ENCODE assay signal across 12 mouse cellular contexts in genomic region chr1:45020516-45020915, GRCm38 (mm10).
A peak's percentile ranks its signal among the peaks of the same experiment; 100 is the strongest.
DNase-seq lines count a peak whose midpoint lies in the region; ATAC-seq and TF ChIP-seq lines count a peak whose summit lies in the region.
"Had no signal": no experiment of that assay in that cellular context is flagged by ENCODE, and none has a peak within 500 bp of the region (broad histone marks: within the 10 kb centered on the region; RNA-seq: fewer than 3 reads in every experiment).

No protein-coding gene starts in this region.

- H3K9ac ChIP-seq in heart, embryonic 15.5 days, result no peak overlapping the region
- no peak overlapping the region for H3K9ac ChIP-seq in embryonic facial prominence, embryonic 15.5 days
- H3K9ac ChIP-seq: liver, embryonic 14.5 days had no signal

- H3K4me2 ChIP-seq in heart, embryonic 15.5 days, result no peak overlapping the region
- no peak overlapping the region for H3K4me2 ChIP-seq in embryonic facial prominence, embryonic 15.5 days (replicated peaks)

- peaks cover 6% of the 10 kb centered on the region for H3K4me1 ChIP-seq in heart, embryonic 15.5 days (replicated peaks)
- peaks cover 5% of the 10 kb centered on the region for H3K4me1 ChIP-seq in brown adipose tissue, adult 24 weeks (ENCODE audit: control insufficient read depth, insufficient read depth, insufficient read length, low read length)
- peaks cover 7% of the 10 kb centered on the region; the same call in 1 of the 2 replicates for H3K4me1 ChIP-seq in embryonic facial prominence, embryonic 15.5 days
- no peaks in the 10 kb centered on the region for H3K4me1 ChIP-seq in small intestine, adult 2 months (ENCODE audit: control insufficient read depth, insufficient read depth, insufficient read length, low read length)
- H3K4me1 ChIP-seq: hindbrain, embryonic 10.5 days had no signal

- no peak overlapping the region for H3K4me3 ChIP-seq in heart, embryonic 15.5 days
- no peak overlapping the region for H3K4me3 ChIP-seq in brown adipose tissue, adult 24 weeks (ENCODE audit: insufficient read depth, low read depth, low read length)
- H3K4me3 ChIP-seq in embryonic facial prominence, embryonic 15.5 days (replicated peaks), result no peak overlapping the region
- H3K4me3 ChIP-seq in small intestine, adult 2 months (ENCODE audit: low read depth, low read length), result no peak overlapping the region
- H3K4me3 ChIP-seq: hindbrain, embryonic 10.5 days had no signal

- no peak for DNase-seq in heart, adult 18-20 months
- DNase-seq in cerebellum, adult 9-10 months, result no peak
- no peak for DNase-seq in right cerebral cortex, adult 2 months (ENCODE audit: low spot score in 2 of 2)
- DNase-seq: cerebellum, adult 8-10 months; kidney, adult 18-20 months; thymus, postnatal 4 days had no signal

- TF ChIP-seq CTCF in small intestine, adult 2 months (IDR thresholded peaks at IDR 0.05; ENCODE audit: extremely low read depth, insufficient read length, insufficient replicate concordance, low read depth, low read length), result no peak

- TF ChIP-seq POLR2A in small intestine, adult 2 months (IDR thresholded peaks at IDR 0.05; ENCODE audit: low read depth, low read length), result no peak

- no peaks in the 10 kb centered on the region for H3K36me3 ChIP-seq in heart, embryonic 15.5 days
- H3K36me3 ChIP-seq in embryonic facial prominence, embryonic 15.5 days, result no peaks in the 10 kb centered on the region
- H3K36me3 ChIP-seq in small intestine, adult 2 months (ENCODE audit: control insufficient read depth, insufficient read depth, low read length), result no peaks in the 10 kb centered on the region
- H3K36me3 ChIP-seq: hindbrain, embryonic 10.5 days had no signal

- H3K27me3 ChIP-seq in heart, embryonic 15.5 days, result no peaks in the 10 kb centered on the region
- no peaks in the 10 kb centered on the region for H3K27me3 ChIP-seq in embryonic facial prominence, embryonic 15.5 days
- H3K27me3 ChIP-seq in small intestine, adult 2 months (ENCODE audit: control insufficient read depth, insufficient read depth, low read length), result no peaks in the 10 kb centered on the region

- H3K9me3 ChIP-seq in heart, embryonic 15.5 days (replicated peaks), result no peaks in the 10 kb centered on the region
- H3K9me3 ChIP-seq in embryonic facial prominence, embryonic 15.5 days (replicated peaks), result no peaks in the 10 kb centered on the region

- ATAC-seq in heart, embryonic 15.5 days (replicated peaks; ENCODE audit: insufficient number of reproducible peaks, insufficient read depth, low FRiP score, low read depth), result no peak
- ATAC-seq in embryonic facial prominence, embryonic 15.5 days (ENCODE audit: insufficient number of reproducible peaks, low FRiP score, low TSS enrichment, low read depth), result no peak

- H3K27ac ChIP-seq in heart, embryonic 15.5 days, result peak overlapping the region; percentile 57
- peak overlapping the region; percentile 37; the same call in 1 of the 2 replicates for H3K27ac ChIP-seq in brown adipose tissue, adult 24 weeks (replicated peaks; ENCODE audit: low read depth, low read length)
- H3K27ac ChIP-seq in embryonic facial prominence, embryonic 15.5 days (replicated peaks), result peak overlapping the region; percentile 77
- peak overlapping the region; percentile 12 for H3K27ac ChIP-seq in small intestine, adult 2 months (ENCODE audit: insufficient read depth, low read depth, low read length)
- H3K27ac ChIP-seq: hindbrain, embryonic 10.5 days; liver, embryonic 14.5 days had no signal

Comparison
In these comparisons a context has a peak if more than half of its experiments do, and no peak if none do; other contexts are left out.
1. H3K27ac ChIP-seq: peak in every context shown above with its lines; median percentile 77 in embryonic facial prominence, embryonic 15.5 days; 57 in heart, embryonic 15.5 days; 37 in brown adipose tissue, adult 24 weeks; 12 in small intestine, adult 2 months.